Mouse (Mus musculus): ENCODE measurements around the gene Otulinl. TPM values are rescaled to one million over a fixed set of nuclear protein-coding genes. Genes with fewer than 3 reads are reported as not detected.

The Otulinl gene
- total RNA-seq, 2 experiments from 2014 or later: 6.2 to 8.3 TPM

- no peak for DNase-seq (ENCODE audit: low spot score in 2 of 2)
These were observed 23.0 kb downstream of the Otulinl start for GRCm38 (mm10) chr15:27658356-27658755.

DNA sequence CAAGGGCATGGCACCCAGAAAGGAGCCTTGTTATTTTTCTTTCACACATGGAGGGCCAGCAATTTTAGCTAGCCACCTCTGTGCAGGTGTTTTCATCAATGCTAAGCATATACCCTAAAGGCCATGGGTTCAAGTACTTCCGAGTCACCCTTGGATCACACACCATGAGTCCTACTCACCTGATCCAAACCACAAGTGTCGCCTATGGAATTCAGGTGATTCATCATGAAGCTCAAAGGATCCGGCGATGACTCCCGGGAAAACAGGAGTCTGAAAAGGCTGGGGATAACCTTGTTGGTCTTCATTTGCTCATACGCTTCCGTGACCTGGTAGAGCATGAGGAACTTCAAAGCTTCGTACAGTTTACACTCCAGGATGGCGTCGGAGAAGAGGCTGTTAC, 23.5 kb downstream of the Otulinl start:
- no peak for DNase-seq (ENCODE audit: low spot score in 2 of 2)

GRCm38 (mm10) chr15:27656626-27657025, 24.8 kb downstream of the Otulinl start:
- no peak for DNase-seq (ENCODE audit: low spot score in 2 of 2)

- DNase-seq (ENCODE audit: low spot score in 2 of 2): no peak
These were observed 26.4 kb downstream of the Otulinl start for GRCm38 (mm10) chr15:27655015-27655414.

- no peak for DNase-seq (ENCODE audit: low spot score in 2 of 2)
These were observed 33.7 kb downstream of the Otulinl start for GRCm38 (mm10) chr15:27647686-27648085.

DNA sequence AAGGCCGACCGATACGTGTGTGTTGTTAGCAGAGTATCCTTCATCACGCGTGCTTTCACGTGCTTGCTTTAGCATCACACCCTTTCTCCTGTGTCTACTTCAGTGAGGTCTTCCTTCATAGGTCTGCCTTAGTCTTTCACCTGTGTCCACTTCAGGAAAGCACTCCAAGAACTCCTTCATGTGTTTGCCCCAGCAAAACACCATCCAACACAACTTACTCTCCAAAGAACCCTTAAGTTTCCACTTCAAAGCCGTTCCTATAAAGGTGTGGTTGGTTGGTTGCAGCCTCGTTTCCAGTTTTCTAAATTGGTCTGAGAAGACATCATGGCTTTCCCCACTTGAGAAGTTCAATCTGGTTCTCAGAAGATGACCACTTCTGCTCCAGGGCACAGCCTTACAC, 34.7 kb downstream of the Otulinl start:
- no peak for DNase-seq (ENCODE audit: low spot score in 2 of 2)

DNA sequence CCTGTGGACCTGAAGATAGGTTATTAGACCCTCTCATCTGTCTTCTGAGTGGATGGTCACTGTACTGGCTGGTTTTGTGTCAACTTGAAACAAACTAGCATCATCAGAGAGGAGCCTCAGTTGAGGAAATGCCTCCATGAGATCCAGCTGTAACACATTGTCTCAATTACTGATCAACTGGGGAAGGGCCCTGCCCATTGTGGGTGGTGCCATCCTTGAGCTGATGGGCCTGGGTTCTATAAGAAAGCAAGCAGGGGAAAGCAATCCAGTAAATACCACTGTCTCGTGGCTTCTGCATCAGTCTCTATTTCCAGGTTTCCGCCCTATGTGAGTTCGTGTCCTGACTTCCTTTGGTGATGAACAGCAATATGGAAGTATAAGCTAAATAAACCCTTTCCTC, 36.1 kb downstream of the Otulinl start:
- no peak for DNase-seq (ENCODE audit: low spot score in 2 of 2)

DNA sequence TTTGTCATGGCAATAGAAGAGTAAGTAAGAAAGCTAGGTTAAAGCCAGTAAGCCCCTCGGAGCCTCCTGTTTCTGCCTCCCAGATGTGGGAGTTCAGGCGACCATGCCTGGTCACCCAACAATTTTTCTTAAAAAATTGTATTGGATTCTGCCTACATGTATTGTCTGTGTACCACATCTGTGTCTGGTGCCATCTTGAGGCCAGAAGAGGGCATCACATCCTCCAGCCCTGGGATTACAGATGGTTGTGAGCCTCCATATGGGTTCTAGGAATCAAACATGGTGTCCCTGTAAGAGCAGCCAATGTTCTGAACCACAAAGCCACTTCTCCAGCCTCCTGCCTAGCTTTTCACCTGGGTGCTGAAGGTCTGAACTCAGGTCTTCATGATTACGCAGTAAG, 38.5 kb downstream of the Otulinl start:
- no peak for DNase-seq (ENCODE audit: low spot score in 2 of 2)

- DNase-seq (ENCODE audit: low spot score in 2 of 2): no peak
These were observed 40.2 kb downstream of the Otulinl start for GRCm38 (mm10) chr15:27641171-27641570.

GRCm38 (mm10) chr15:27633941-27634900, 47.2 kb downstream of the Otulinl start:
- DNase-seq (ENCODE audit: low spot score in 2 of 2): no peak

GRCm38 (mm10) chr15:27630601-27631383, 50.6 kb downstream of the Otulinl start, which contains the start of gene Otulin:
Gene Otulin (minus strand): TSS chr15:27630693.
- DNase-seq (ENCODE audit: low spot score in 2 of 2): peak; percentile 97 to 98

- no peak for DNase-seq (ENCODE audit: low spot score in 2 of 2)
These were observed 51.4 kb downstream of the Otulinl start for GRCm38 (mm10) chr15:27629800-27630600.

- no peak for DNase-seq (ENCODE audit: low spot score in 2 of 2)
These were observed 52.3 kb downstream of the Otulinl start for GRCm38 (mm10) chr15:27629046-27629445.

DNA sequence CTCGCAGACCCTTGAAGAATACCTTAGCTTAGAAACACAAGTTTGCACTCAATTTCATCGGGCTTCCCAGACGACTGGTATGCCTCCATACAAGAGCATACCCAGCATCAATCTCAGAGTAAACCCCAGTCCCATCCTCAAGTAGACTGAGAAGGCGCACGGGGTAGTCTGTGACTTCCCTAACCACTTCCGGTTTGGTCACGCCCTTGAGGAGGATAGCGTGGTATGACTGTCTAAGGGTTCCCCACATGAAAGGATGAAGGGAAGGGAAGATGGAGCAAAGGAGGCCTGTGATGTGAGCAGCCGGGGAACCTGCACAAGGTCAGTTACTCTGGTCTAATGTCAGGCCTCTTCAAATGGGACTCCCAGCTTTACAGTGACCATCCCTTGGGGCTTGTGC, 53.6 kb downstream of the Otulinl start:
- DNase-seq (ENCODE audit: low spot score in 2 of 2): no peak

DNA sequence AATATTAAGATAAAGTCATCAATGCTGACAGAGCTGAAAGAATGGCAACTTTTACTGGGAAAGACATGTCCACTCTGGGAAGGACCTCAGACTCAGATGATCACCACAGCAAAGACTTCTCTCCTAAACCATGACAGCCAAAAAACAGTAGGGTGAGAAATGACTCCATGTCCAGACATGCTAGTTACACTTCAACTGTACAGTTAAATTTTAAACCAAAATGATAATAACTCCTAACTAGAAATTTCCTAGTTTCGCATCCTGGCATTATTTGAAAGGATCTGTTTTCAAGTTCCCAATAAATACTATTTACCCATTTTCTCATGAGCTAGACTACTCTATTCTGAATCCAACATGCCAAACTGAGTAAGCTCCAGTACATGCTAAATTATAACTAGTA, 55.1 kb downstream of the Otulinl start:
- DNase-seq (ENCODE audit: low spot score in 2 of 2): no peak

- no peak for DNase-seq (ENCODE audit: low spot score in 2 of 2)
These were observed 55.5 kb downstream of the Otulinl start for GRCm38 (mm10) chr15:27625890-27626255.

GRCm38 (mm10) chr15:27625014-27625889, 56.1 kb downstream of the Otulinl start:
- no peak for DNase-seq (ENCODE audit: low spot score in 2 of 2)

DNA sequence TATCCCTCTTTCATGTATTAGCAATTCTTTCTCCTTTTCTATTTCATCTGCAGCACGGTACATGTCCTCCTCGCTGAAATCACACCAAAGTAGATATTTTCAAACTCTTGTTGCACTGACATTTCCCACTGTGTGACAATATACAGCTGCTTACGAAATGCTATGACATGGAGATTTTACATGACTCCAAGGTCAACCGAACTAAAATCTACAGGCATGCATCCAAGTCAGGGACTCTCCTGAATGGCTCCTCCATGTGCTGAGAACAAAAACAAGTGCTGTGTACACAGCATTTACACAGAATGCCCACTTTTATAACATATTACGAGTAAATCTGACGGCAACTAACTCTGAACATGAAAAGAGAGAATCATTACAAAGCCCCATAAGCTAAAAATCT, 58.1 kb downstream of the Otulinl start:
- DNase-seq (ENCODE audit: low spot score in 2 of 2): no peak

DNA sequence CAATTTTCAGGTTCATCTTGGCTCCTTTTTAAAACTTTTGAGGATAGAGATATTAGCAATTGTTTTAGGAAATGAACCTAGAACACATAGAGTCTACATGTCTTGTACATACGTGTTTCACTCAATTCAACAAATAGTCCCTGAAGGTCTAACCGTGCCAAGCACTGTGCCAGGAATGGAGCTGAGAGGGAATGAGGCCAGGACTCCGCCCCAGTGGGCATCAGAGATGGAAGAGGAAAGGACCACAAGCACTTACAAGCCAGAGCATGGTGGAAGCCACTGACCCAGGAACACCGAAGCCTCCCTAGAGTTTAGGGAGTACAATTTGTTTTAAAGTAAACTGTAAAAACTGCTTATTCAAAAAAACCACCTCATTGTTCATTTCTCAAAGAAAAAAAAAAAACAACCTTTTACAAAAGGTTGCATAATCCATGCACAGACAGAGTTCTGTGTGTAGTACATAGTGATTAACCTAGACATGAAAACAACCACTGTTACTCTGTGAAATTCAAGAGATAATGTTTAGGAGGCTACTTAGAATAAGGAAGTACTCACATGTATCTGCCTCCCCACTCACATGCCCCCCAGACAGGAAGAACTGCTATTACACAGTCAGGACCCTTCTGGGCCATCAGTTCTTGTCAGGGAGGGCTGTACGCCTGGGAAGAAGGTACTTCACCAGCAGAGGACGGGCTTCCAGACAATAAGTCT, 60.7 kb downstream of the Otulinl start:
- no peak for DNase-seq (ENCODE audit: low spot score in 2 of 2)

GRCm38 (mm10) chr15:27619683-27620082, 61.7 kb downstream of the Otulinl start:
- DNase-seq (ENCODE audit: low spot score in 2 of 2): no peak
